Mouse (Mus musculus) liver, adult 2 months (tissue): ENCODE measurements around the gene Ifna11.
"Not testable (repeated sequence)": the region's sequence is repeated elsewhere in the genome, so short reads cannot be mapped to it uniquely, and the experiment has no call there.

Source experiments
- CTCF ChIP-seq: fragments of 200-500 bp; IDR thresholded peaks from 2 replicates; pipeline ENCODE4 v1.5.1; 2011; ENCODE audit warnings: low read depth, low read length, control low read depth
- POLR2A ChIP-seq: fragments of 200-500 bp; IDR thresholded peaks from 2 replicates; pipeline ENCODE4 v1.6.1; 2011; ENCODE audit warnings: low read length, control low read depth; ENCODE audit not compliant: insufficient read depth; ENCODE audit errors: extremely low read depth

DNA sequence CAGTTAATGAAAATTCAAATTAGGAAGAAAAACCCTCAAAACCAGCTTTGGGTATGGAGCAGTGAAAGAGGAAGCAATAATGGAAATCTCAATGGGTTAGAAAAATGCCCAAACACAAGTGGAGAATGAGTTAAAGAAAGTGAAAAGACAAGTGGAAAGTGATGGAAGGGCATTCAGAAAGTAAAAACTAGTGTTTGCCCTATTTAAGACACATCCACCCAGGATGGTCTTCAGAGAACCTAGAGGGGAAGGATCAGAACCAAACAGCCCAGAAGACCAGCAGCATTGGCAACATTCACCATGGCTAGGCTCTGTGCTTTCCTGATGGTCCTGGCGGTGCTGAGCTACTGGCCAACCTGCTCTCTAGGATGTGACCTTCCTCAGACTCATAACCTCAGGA is 15.5 kb downstream of the Ifna11 start, which contains the start of gene Ifna5:
- TF ChIP-seq CTCF, POLR2A: not testable (repeated sequence)
